Mouse (Mus musculus): Measurements from ENCODE around the gene Cdc40. TPM values are rescaled to one million over a fixed set of nuclear protein-coding genes. Genes with fewer than 3 reads are reported as not detected.
"Not testable (repeated sequence)": the region's sequence is repeated elsewhere in the genome, so short reads cannot be mapped to it uniquely, and the experiment has no call there.

Cdc40 gene
- polyA plus RNA-seq, 1 experiment from 2014 or later: 28.2 TPM

DNA sequence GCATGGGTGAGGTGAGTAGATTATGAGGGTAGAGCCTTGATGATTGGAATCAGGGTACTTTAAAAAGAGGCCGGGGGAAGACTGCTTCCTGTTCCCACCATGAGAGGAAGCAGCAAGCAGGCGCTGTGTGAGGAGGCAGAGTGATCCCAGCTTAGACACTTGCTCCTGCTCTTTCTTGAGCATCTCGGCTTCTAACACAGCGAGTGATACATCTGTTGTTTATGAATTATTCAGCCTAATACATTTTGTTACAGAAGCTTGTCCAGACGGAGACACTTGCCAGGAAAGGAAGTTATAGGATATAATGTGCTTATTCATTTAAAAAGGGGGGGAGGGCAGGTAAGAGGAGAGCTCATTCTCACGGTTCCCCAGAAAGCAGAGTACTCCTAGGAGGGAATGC, 57.2 kb downstream of the Cdc40 start:
- no peak overlapping the region for H3K4me2 ChIP-seq
- H3K27ac ChIP-seq: no peak overlapping the region
- H3K9ac ChIP-seq: no peak overlapping the region
- H3K36me3 ChIP-seq: 0 out of 2 replicates have a peak, but pooled peaks cover 2% of the 10 kb centered on the region
- no peak for ATAC-seq (ENCODE audit: insufficient read depth, low FRiP score, low read depth)
- WGBS: 38% methylated on average over 6 of the region's 6 CpGs
- no peak overlapping the region for H3K4me3 ChIP-seq (replicated peaks)
- H3K9me3 ChIP-seq: no peaks in the 10 kb centered on the region
- no peaks in the 10 kb centered on the region for H3K4me1 ChIP-seq
- H3K27me3 ChIP-seq (replicated peaks): no peaks in the 10 kb centered on the region

DNA sequence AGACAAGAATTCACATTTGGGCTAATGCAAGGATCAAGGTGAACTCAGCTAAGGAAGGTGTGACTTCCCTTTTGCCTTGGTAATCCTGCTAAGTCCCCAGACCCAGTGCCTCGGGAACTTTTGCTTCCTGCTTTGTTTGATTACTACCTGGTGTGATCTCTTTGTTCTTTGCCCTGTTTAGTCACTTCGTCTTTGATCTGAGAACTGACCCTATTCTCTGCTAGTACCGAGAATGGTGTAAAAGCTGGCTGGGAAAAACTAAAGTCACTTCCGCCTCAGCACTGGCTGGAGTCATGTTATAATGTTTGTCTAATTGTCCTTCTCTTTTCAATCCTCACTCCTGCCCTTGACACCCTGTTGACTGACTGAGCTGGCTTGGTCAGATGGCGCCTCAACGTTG, 66.6 kb downstream of the Cdc40 start:
- Histone ChIP-seq H3K4me2 (no peak overlapping the region), H3K9ac (no peak overlapping the region), H3K27me3 (replicated peaks) (no peaks in the 10 kb centered on the region), H3K4me1 (no peaks in the 10 kb centered on the region), H3K9me3 (no peaks in the 10 kb centered on the region), H3K27ac (no peak overlapping the region), H3K36me3 (no peaks in the 10 kb centered on the region), H3K4me3 (replicated peaks) (no peak overlapping the region)
- 47% methylated on average over 6 of the region's 6 CpGs for WGBS
- ATAC-seq (ENCODE audit: insufficient read depth, low FRiP score, low read depth): no peak

DNA sequence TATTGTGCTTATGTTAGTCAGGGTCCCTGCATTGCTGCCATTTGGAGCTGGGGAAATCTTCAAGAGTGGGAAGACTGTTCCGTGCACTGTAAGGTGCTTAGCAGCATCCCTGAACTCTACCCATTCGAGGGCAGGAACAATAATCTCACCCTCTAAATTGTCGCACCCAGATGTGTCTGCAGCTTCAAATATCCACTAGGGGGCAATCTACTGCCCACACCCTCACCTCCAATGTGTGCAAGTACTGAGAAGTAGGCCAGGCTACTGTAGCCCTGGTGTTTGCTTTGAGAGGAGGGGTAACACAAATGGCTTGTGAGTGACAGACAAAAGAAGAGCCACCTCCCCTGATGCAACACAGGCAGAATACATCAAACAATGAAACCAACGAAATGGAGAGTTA, 69.5 kb downstream of the Cdc40 start:
- H3K9me3 ChIP-seq: no peaks in the 10 kb centered on the region
- no peaks in the 10 kb centered on the region for H3K4me1 ChIP-seq
- no peak overlapping the region for H3K4me2 ChIP-seq
- ATAC-seq (ENCODE audit: insufficient read depth, low FRiP score, low read depth): no peak
- no peak overlapping the region for H3K4me3 ChIP-seq (replicated peaks)
- no peaks in the 10 kb centered on the region for H3K36me3 ChIP-seq
- no peak overlapping the region for H3K9ac ChIP-seq
- no peak overlapping the region for H3K27ac ChIP-seq
- no peaks in the 10 kb centered on the region for H3K27me3 ChIP-seq (replicated peaks)
- 70% methylated on average over 4 of the region's 4 CpGs for WGBS

DNA sequence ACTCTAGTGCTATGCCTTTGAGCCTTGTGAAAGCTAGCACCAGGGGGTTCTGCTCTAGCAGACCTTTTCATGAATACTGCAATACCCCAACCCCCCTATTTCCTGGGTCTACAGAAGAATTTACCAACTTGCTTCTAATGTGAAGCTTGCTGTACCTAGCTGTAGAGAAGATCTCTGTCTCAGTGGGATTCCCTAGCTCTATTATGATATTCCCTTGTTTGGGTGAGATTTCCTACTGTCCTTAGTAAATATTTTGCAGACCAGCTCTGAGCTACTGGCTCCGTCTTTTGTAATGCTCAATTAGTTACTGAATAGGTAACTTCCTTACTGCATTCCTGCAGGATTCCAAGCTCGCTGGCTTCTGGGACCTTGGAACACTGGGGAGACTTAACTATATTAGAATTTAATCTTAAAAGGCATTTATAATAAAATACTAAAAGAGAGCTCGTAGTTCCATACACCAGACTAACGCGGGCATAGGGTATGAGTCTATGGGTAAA, 73.7 kb downstream of the Cdc40 start:
- ATAC-seq (ENCODE audit: insufficient read depth, low FRiP score, low read depth); H3K9ac ChIP-seq: not testable (repeated sequence)

DNA sequence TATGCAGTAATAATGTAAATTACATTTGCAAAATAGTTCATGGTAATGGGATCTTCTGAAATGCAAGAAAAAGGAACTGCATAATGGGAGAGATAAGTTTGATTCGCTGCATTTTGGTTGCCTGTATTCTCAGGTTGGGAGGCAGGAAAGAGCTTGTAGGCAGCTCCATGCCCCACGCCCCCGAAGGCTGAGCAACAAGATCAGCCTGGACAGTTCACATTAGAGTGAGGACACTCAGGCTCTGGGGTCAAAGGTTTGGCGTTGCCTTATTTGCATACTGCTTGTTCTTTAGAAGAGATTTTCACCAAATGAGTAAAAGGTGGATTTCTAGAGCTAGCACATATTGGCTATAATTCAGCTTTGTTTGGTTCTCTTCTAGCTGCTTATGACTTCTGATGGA, 76.9 kb downstream of the Cdc40 start:
- ATAC-seq (ENCODE audit: insufficient read depth, low FRiP score, low read depth): no peak
- WGBS: 83% methylated on average over 4 of the region's 4 CpGs
- Histone ChIP-seq H3K4me2 (no peak overlapping the region), H3K9me3 (no peaks in the 10 kb centered on the region), H3K9ac (no peak overlapping the region), H3K27ac (no peak overlapping the region), H3K4me1 (no peaks in the 10 kb centered on the region), H3K36me3 (no peaks in the 10 kb centered on the region), H3K4me3 (replicated peaks) (no peak overlapping the region), H3K27me3 (replicated peaks) (no peaks in the 10 kb centered on the region)

More for the DNA sequence above, 73.7 kb downstream of the Cdc40 start:
- 38% methylated on average over 5 of the region's 5 CpGs for WGBS
- not testable (repeated sequence) for H3K9me3 ChIP-seq; H3K27ac ChIP-seq; H3K4me3 ChIP-seq (replicated peaks); H3K4me2 ChIP-seq; H3K36me3 ChIP-seq; H3K4me1 ChIP-seq; H3K27me3 ChIP-seq (replicated peaks)

DNA sequence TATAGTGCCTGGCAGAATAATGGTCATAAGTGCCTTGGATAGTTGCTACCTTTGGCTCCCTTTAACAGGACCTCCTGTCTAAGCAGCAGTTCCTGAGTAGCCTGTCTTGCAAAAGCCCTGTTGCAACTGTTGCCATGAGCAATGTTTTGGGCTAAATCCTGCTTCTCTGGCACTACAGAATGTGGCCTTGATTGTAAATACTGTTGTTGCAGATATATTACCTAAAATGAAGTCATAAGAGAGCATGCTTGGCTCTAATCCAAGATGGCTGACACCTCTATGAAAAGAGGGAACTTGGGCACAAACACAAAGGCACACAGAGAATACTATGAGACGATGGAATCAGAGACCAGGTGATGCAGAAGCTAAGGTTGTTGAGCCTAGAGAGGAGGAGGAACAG, 77.9 kb downstream of the Cdc40 start:
- ATAC-seq (ENCODE audit: insufficient read depth, low FRiP score, low read depth): no peak
- Histone ChIP-seq H3K27ac (no peak overlapping the region), H3K9ac (no peak overlapping the region), H3K4me3 (replicated peaks) (no peak overlapping the region), H3K4me2 (no peak overlapping the region), H3K4me1 (no peaks in the 10 kb centered on the region), H3K9me3 (no peaks in the 10 kb centered on the region), H3K27me3 (replicated peaks) (no peaks in the 10 kb centered on the region), H3K36me3 (no peaks in the 10 kb centered on the region)
- WGBS: 81% methylated on average over 1 of the region's 1 CpGs

DNA sequence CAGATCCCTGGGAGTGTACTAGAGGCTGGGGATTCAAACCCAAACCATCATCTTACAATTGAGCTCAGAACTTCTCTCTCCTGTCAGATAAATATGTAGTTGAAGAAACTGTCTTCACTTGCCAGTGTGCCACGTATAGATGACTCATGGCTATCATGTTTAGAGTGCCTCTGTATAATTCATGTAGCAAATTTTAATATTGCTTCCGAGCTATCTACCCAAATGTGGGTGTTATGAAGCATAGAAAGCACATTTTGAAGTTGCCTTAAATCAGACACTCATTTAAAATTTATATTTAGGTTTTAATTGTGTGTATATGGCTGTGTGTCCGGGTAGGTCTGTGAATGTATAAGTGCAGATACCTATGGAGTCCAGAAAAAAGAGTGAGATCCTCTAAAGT, 91.0 kb downstream of the Cdc40 start:
- 75% methylated on average over 3 of the region's 3 CpGs for WGBS
- no peaks in the 10 kb centered on the region for H3K4me1 ChIP-seq
- ATAC-seq (ENCODE audit: insufficient read depth, low FRiP score, low read depth): no peak

DNA sequence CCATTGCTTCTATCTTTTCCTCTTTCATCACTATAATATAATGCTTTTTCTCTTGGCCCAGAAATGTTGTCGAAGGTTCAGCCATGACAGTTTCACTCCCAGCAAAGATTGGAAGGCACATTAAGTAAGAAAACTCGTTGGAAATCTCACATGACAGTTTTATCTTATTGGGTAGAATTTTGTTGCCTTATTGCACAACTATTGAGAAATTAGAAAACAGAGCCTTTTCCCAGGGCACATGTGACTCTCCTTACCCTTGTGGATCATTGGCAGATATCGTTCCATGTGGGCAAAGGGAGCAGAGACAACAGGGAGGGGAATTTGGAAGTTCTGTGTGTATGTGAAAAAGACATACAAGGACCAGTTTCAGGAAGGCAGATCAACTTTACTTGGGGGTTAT, 92.7 kb downstream of the Cdc40 start:
- Histone ChIP-seq H3K9me3 (no peaks in the 10 kb centered on the region), H3K27ac (no peak overlapping the region), H3K4me2 (no peak overlapping the region), H3K36me3 (no peaks in the 10 kb centered on the region), H3K9ac (no peak overlapping the region), H3K27me3 (replicated peaks) (no peaks in the 10 kb centered on the region), H3K4me3 (replicated peaks) (no peak overlapping the region), H3K4me1 (no peaks in the 10 kb centered on the region)
- WGBS: 76% methylated on average over 3 of the region's 3 CpGs
- ATAC-seq (ENCODE audit: insufficient read depth, low FRiP score, low read depth): no peak

More for the DNA sequence above, 91.0 kb downstream of the Cdc40 start:
- Histone ChIP-seq H3K9me3 (no peaks in the 10 kb centered on the region), H3K4me2 (no peak overlapping the region), H3K27me3 (replicated peaks) (no peaks in the 10 kb centered on the region), H3K4me3 (replicated peaks) (no peak overlapping the region), H3K9ac (no peak overlapping the region), H3K36me3 (no peaks in the 10 kb centered on the region), H3K27ac (no peak overlapping the region)

Other genes starting within 250 kb of the Cdc40 start
- 3.3 and 3.4 TPM in 2 replicates for gene Mettl24, start 200.0 kb downstream of the Cdc40 start, polyA plus RNA-seq (2015; fragmentation: Nextera tagmentation; extraction: Ambion mirVana)
- gene Wasf1, start 164 bp upstream of the Cdc40 start, polyA plus RNA-seq (2015; fragmentation: Nextera tagmentation; extraction: Ambion mirVana): 13.0 and 13.1 TPM in 2 replicates
- not detected in 2 replicates for gene Gpr6, start 189.0 kb upstream of the Cdc40 start, polyA plus RNA-seq (2015; fragmentation: Nextera tagmentation; extraction: Ambion mirVana)